Mouse (Mus musculus) CD4-positive, CD25-positive, alpha-beta regulatory T cell (primary cell): ENCODE data around the gene Tsc22d2. TPM values are rescaled to one million over a fixed set of nuclear protein-coding genes. Genes with fewer than 3 reads are reported as not detected.

Source experiments
- polyA plus RNA-seq: library from polyadenylated mRNA; unstranded; fragments of 100-300 nt; shearing (Covaris generic); gene quantifications from one replicate; pipeline ENCODE4 v1.2.1, GENCODE M21; 2017

Gene Tsc22d2
- polyA plus RNA-seq = 41.6 TPM

GRCm38 (mm10) chr3:58414234-58414938 is at the start of gene Tsc22d2:
Gene Tsc22d2, plus strand, starts transcription at chr3:58414715.

Other genes with a start within 250 kb of the Tsc22d2 start
- gene Eif2a, start 111.1 kb downstream of the Tsc22d2 start, polyA plus RNA-seq = 30.3 TPM
- gene Serp1, start 111.2 kb downstream of the Tsc22d2 start, polyA plus RNA-seq = 142 TPM
- gene Selenot, start 161.9 kb downstream of the Tsc22d2 start, polyA plus RNA-seq = 24.1 TPM
- not detected for gene Erich6, start 222.5 kb downstream of the Tsc22d2 start, polyA plus RNA-seq